Mouse (Mus musculus) thymus, adult 2 months (tissue): Measurements from ENCODE around the gene Gspt1. TPM values are rescaled to one million over a fixed set of nuclear protein-coding genes. Genes with fewer than 3 reads are reported as not detected.

Experiments used
- DNase-seq: peaks from one replicate; pipeline ENCODE4 v3.0.0; 2021
- H3K27ac ChIP-seq: fragments of 200-500 bp; 2 replicates; pipeline ENCODE4 v1.5.1; 2012; ENCODE audit warnings: low read length, control low read depth; ENCODE audit not compliant: control insufficient read depth, insufficient read depth
- H3K27me3 ChIP-seq: fragments of 200-500 bp; 2 replicates; pipeline ENCODE4 v1.6.1; 2012; ENCODE audit warnings: mild to moderate bottlenecking, low read length, moderate library complexity, mixed read lengths; ENCODE audit not compliant: control insufficient read depth, insufficient read depth
- H3K36me3 ChIP-seq: fragments of 200-500 bp; 2 replicates; pipeline ENCODE4 v1.6.1; 2012; ENCODE audit warnings: mild to moderate bottlenecking, low read length, moderate library complexity; ENCODE audit not compliant: control insufficient read depth, insufficient read depth
- H3K4me1 ChIP-seq: fragments of 200-500 bp; replicated peaks from 2 replicates; pipeline ENCODE4 v1.6.1; 2012; ENCODE audit warnings: low read length; ENCODE audit not compliant: control insufficient read depth, insufficient read depth
- H3K4me3 ChIP-seq: fragments of 200-500 bp; 2 replicates; pipeline ENCODE4 v1.5.1; 2012; ENCODE audit warnings: mild to moderate bottlenecking, low read length, control low read depth, moderate library complexity; ENCODE audit not compliant: control insufficient read depth, insufficient read depth
- CTCF ChIP-seq: fragments of 200-500 bp; IDR thresholded peaks from 2 replicates; pipeline ENCODE4 v1.5.1; 2012; ENCODE audit warnings: mild to moderate bottlenecking, control low read depth, low read length, moderate library complexity, borderline replicate concordance; ENCODE audit not compliant: control insufficient read depth, poor library complexity, insufficient read depth; ENCODE audit errors: extremely low read depth
- POLR2A ChIP-seq: fragments of 200-500 bp; IDR thresholded peaks from 2 replicates; pipeline ENCODE4 v1.6.1; 2012; ENCODE audit warnings: mild to moderate bottlenecking, low read length, control low read depth, moderate library complexity; ENCODE audit not compliant: control insufficient read depth, poor library complexity, insufficient read depth; ENCODE audit errors: extremely low read depth
- WGBS: fragments of 180-500 bp; shearing (Covaris S2); methylation state at CpG from one replicate; pipeline ENCODE4 v1.1.7; 2018; 5-methylcytosine and 5-hydroxymethylcytosine counted together
- polyA plus RNA-seq: library from polyadenylated mRNA; depleted of rRNA; stranded (reverse); fragments of >200 nt; gene quantifications from 2 replicates; pipeline ENCODE4 v1.2.3, GENCODE M21; 2012

The Gspt1 gene
- polyA plus RNA-seq, 1 experiment: 47.5 TPM

DNA sequence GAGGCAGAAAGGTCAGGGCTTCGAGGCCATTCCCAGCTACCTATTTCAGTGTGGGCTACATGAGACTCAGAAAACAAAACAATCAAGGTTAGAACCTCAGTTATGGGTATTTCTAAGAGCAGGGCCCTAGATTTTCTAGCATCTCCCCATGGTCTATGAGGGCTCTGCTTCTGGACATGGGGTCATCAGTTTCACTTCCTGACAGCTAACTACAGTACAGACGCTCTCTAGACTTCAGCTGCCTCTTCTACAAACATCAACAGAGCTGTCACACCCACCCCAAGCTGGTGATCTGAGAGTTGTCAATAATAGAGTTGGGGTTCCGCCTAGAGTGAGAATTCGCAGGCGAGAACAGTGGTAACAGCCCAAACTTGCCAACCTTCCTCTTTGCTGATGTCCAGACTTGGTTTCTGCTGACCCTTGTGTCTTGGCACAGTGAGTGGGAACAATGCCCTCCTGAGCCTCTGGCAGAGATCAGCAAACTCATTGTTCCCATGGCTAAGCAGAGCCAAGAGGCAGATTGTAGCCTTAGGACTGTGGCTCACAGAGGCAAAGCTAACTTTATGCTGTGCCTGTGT, 28.6 kb upstream of the Gspt1 start:
- Histone ChIP-seq H3K4me1 (no peaks in the 10 kb centered on the region), H3K27me3 (no peaks in the 10 kb centered on the region), H3K27ac (no peak overlapping the region), H3K4me3 (no peak overlapping the region), H3K36me3 (no peaks in the 10 kb centered on the region)
- 89% methylated on average over 5 of the region's 5 CpGs for WGBS
- TF ChIP-seq CTCF (no peak), POLR2A (no peak)
- DNase-seq: no peak

DNA sequence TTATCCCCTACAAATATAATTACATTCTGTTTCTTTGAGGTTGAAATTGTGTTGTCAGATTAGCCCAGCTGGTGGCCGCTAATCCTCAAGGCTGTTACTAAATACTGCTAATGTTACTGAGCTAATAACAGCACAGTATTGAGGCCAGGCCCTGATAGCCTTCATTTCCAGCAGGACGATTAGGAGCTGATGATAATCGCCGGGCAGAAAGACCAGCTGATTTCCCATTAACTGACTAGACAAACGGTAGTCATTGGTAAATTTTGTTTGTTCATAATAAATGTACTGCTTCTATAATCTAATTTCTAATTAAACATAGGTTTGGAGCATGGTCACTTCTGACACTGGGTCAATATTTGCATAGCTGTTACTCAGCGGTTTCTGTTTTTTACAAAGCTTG, 24.7 kb upstream of the Gspt1 start:
- H3K4me1 ChIP-seq: no peaks in the 10 kb centered on the region

DNA sequence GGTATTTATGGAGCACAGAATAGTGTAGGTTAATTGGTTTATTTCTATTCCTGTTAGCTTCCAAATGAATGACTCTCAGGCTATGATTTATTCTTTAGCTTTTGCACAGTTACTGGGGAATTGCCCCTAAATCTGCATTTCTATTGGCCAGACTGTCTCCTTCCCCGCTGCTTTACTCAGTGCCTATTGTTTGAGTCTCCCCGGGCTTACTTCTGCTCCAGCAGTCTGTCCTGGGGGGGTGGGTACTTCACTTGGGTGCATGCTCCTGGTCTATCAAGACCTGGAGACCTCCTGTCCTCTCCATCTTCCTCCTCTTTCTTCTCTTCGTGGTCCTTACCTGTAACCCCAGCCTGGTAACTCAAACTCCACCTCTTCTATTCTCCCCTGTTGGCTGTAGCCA, 22.8 kb upstream of the Gspt1 start:
- Histone ChIP-seq H3K4me1 (no peaks in the 10 kb centered on the region), H3K27ac (no peak overlapping the region), H3K27me3 (no peaks in the 10 kb centered on the region), H3K4me3 (no peak overlapping the region), H3K36me3 (no peaks in the 10 kb centered on the region)
- no peak for TF ChIP-seq CTCF
- WGBS: 84% methylated on average over 3 of the region's 3 CpGs
- no peak for DNase-seq

More for the DNA sequence above, 24.7 kb upstream of the Gspt1 start:
- Histone ChIP-seq H3K27ac (no peak overlapping the region), H3K27me3 (no peaks in the 10 kb centered on the region), H3K4me3 (no peak overlapping the region), H3K36me3 (no peaks in the 10 kb centered on the region)
- TF ChIP-seq CTCF (no peak), POLR2A (no peak)
- no peak for DNase-seq
- WGBS: 96% methylated on average over 6 of the region's 6 CpGs

GRCm38 (mm10) chr16:11271073-11271472, 16.9 kb upstream of the Gspt1 start:
- TF ChIP-seq CTCF (no peak), POLR2A (no peak)
- H3K27me3 ChIP-seq: no peaks in the 10 kb centered on the region

DNA sequence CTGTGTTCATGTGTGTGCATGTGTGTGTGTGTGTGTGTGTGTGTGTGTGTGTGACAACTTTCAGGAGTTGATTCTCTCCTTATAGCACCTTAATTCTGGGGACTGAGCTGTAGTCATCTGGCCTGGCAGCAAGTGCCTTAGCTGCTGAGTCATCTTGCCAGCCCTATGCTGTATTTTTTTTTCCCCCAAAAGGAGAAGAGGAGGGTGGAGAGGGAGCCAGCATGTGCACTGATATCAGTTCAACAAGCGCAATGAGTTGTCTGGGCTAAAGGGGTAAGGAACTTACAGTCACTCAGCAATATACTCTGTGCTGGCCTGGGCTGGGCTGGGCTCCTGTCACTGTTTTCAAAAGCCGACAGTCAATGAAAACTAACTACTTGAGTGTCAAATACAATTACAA, 16.5 kb upstream of the Gspt1 start:
- Histone ChIP-seq H3K4me3 (no peak overlapping the region), H3K27ac (no peak overlapping the region), H3K27me3 (no peaks in the 10 kb centered on the region), H3K36me3 (no peaks in the 10 kb centered on the region), H3K4me1 (no peaks in the 10 kb centered on the region)
- DNase-seq: no peak
- TF ChIP-seq CTCF (no peak), POLR2A (no peak)
- 48% methylated on average over 2 of the region's 2 CpGs for WGBS

More at GRCm38 (mm10) chr16:11271073-11271472, 16.9 kb upstream of the Gspt1 start:
- no peak for DNase-seq
- no peaks in the 10 kb centered on the region for H3K4me1 ChIP-seq
- H3K27ac ChIP-seq: no peak overlapping the region
- no peaks in the 10 kb centered on the region for H3K36me3 ChIP-seq
- H3K4me3 ChIP-seq: no peak overlapping the region

DNA sequence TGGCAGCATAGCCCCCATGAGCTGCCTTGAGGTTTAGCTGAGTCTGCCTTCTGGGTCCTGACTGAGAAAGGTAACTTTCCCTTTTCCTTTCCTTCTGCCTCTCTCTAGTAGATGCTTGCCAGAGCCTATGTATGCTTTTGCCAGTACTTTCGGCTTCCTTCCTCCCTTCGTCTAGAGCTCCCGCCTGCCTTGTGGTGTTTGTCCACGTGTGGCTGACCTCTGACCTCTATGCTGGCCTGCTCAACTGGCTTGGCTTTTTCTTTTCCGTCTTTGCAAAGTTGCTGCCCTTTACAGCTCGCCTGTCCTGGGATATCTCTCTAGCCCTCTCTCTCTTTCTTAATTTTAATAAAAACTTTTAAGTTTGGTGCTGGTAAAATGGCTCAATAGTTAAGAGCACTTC, 15.7 kb upstream of the Gspt1 start:
- Histone ChIP-seq H3K27me3 (no peaks in the 10 kb centered on the region), H3K27ac (no peak overlapping the region), H3K36me3 (no peaks in the 10 kb centered on the region), H3K4me1 (no peaks in the 10 kb centered on the region), H3K4me3 (no peak overlapping the region)
- DNase-seq: no peak
- TF ChIP-seq POLR2A (no peak), CTCF (no peak)
- WGBS: 72% methylated on average over 6 of the region's 6 CpGs

- no peak for DNase-seq
Measured at GRCm38 (mm10) chr16:11266556-11266955, 12.4 kb upstream of the Gspt1 start.

More at GRCm38 (mm10) chr16:11266556-11266955, 12.4 kb upstream of the Gspt1 start:
- Histone ChIP-seq H3K27me3 (no peaks in the 10 kb centered on the region), H3K4me1 (no peaks in the 10 kb centered on the region), H3K36me3 (no peaks in the 10 kb centered on the region), H3K27ac (no peak overlapping the region), H3K4me3 (no peak overlapping the region)
- no peak for TF ChIP-seq POLR2A
- no peak for TF ChIP-seq CTCF
- 92% methylated on average over 2 of the region's 2 CpGs for WGBS
